In genomic region chr2:33024564-33024963, GRCm38 (mm10) we compare ENCODE assay signal across 10 mouse cellular contexts. TPM values are rescaled to one million over a fixed set of nuclear protein-coding genes. Genes with fewer than 3 reads are reported as not detected.
DNase-seq lines count a peak whose midpoint lies in the region; ATAC-seq and TF ChIP-seq lines count a peak whose summit lies in the region.
"Had no signal": no experiment of that assay in that cellular context is flagged by ENCODE, and none has a peak within 500 bp of the region (broad histone marks: within the 10 kb centered on the region; RNA-seq: fewer than 3 reads in every experiment).

No protein-coding gene starts in this region.

- H3K9ac ChIP-seq in lung, embryonic 16.5 days (ENCODE audit: low read length): no peak overlapping the region
- H3K9ac ChIP-seq: limb, embryonic 15.5 days; midbrain, embryonic 12.5 days had no signal

- 67% methylated on average over 10 of the region's 10 CpGs for WGBS in lung, embryonic 16.5 days
- 63% methylated on average over 10 of the region's 10 CpGs for WGBS in lung, adult 2 months

- H3K27me3 ChIP-seq in lung, embryonic 16.5 days (ENCODE audit: control insufficient read depth, insufficient read depth, low read depth, low read length): no peaks in the 10 kb centered on the region
- H3K27me3 ChIP-seq: limb, embryonic 15.5 days; midbrain, embryonic 12.5 days had no signal

- H3K4me3 ChIP-seq in lung, embryonic 16.5 days (ENCODE audit: low read length): no peak overlapping the region
- H3K4me3 ChIP-seq in lung, adult 2 months (replicated peaks; ENCODE audit: extremely low read depth, low read depth, low read length): no peak overlapping the region
- H3K4me3 ChIP-seq: limb, embryonic 15.5 days; midbrain, embryonic 12.5 days had no signal

- no peak overlapping the region; the same call in 1 of the 2 replicates for H3K27ac ChIP-seq in lung, embryonic 16.5 days (ENCODE audit: low read length)
- H3K27ac ChIP-seq: limb, embryonic 15.5 days; midbrain, embryonic 12.5 days had no signal

- no peak overlapping the region for H3K4me2 ChIP-seq in lung, embryonic 16.5 days (ENCODE audit: low read depth, low read length)
- H3K4me2 ChIP-seq: limb, embryonic 15.5 days; midbrain, embryonic 12.5 days had no signal

- peak; percentile 34; the same call in 1 of the 2 replicates for ATAC-seq in lung, embryonic 16.5 days (ENCODE audit: low read depth)

- peak; percentile 45 to 61 for DNase-seq in cerebellum, postnatal 25 days
- DNase-seq in cerebellum, postnatal 36 days: no peak
- no peak for DNase-seq in lung, adult 2 months
- DNase-seq in kidney, adult 11 months: peak; percentile 15
- DNase-seq in retina, embryonic 14.5 days (ENCODE audit: low spot score): peak; percentile 38
- DNase-seq in yolk sac, embryonic 10.5 days (ENCODE audit: low spot score): no peak
- no peak for DNase-seq in natural killer cell, adult 2 months (ENCODE audit: low spot score in 2 of 2)

- H3K4me1 ChIP-seq in lung, embryonic 16.5 days (replicated peaks; ENCODE audit: control insufficient read depth, insufficient read depth, low read length): no peaks in the 10 kb centered on the region
- H3K4me1 ChIP-seq in lung, adult 2 months (ENCODE audit: control insufficient read depth, insufficient read depth, low read length): peaks cover 3% of the 10 kb centered on the region; the same call in 1 of the 2 replicates
- H3K4me1 ChIP-seq: limb, embryonic 15.5 days; midbrain, embryonic 12.5 days had no signal

- H3K36me3 ChIP-seq in lung, embryonic 16.5 days (ENCODE audit: control insufficient read depth, insufficient read depth, low read length): no peaks in the 10 kb centered on the region
- H3K36me3 ChIP-seq: midbrain, embryonic 12.5 days had no signal

- H3K9me3 ChIP-seq in lung, embryonic 16.5 days (ENCODE audit: control insufficient read depth, low read length): no peaks in the 10 kb centered on the region
- H3K9me3 ChIP-seq: limb, embryonic 15.5 days; midbrain, embryonic 12.5 days had no signal

- no peak for TF ChIP-seq CTCF in lung, adult 2 months (IDR thresholded peaks at IDR 0.05; ENCODE audit: insufficient read depth, low read length)

- no peak for TF ChIP-seq POLR2A in lung, adult 2 months (IDR thresholded peaks at IDR 0.05; ENCODE audit: borderline replicate concordance, extremely low read depth, low read depth, low read length)

RNA-seq across cellular contexts. Expression of gene Slc2a8, which starts 42.7 kb away (rescaled TPM):
- polyA plus RNA-seq in lung, embryonic 16.5 days (2015; fragmentation: Nextera tagmentation; extraction: Ambion mirVana): 19.2 and 20.6 TPM in 2 replicates
- polyA plus RNA-seq in lung, adult 2 months (2012; rRNA removed): 48.4 and 65.1 TPM in 2 replicates

Comparison
In these comparisons a context has a peak if more than half of its experiments do, and no peak if none do; other contexts are left out.
1. DNase-seq: peak in cerebellum, postnatal 25 days (2 of 2), kidney, adult 11 months (single experiment) and retina, embryonic 14.5 days (single experiment); none in cerebellum, postnatal 36 days (0 of 2), lung, adult 2 months (single experiment), yolk sac, embryonic 10.5 days (single experiment) and natural killer cell, adult 2 months (0 of 2).